8 mouse cellular contexts compared by ENCODE assay signal in genomic region chr3:87960586-87961191, GRCm38 (mm10). TPM values are rescaled to one million over a fixed set of nuclear protein-coding genes. Genes with fewer than 3 reads are reported as not detected.
A peak's percentile ranks its signal among the peaks of the same experiment; 100 is the strongest.
DNase-seq lines count a peak whose midpoint lies in the region; ATAC-seq and TF ChIP-seq lines count a peak whose summit lies in the region.

No protein-coding gene starts in this region.

- no peaks in the 10 kb centered on the region for H3K36me3 ChIP-seq in ES-E14 (ENCODE audit: control insufficient read depth, insufficient read depth, low read length, poor library complexity, severe bottlenecking)
- no peaks in the 10 kb centered on the region for H3K36me3 ChIP-seq in forebrain, embryonic 15.5 days
- no peaks in the 10 kb centered on the region for H3K36me3 ChIP-seq in neural tube, embryonic 15.5 days

- H3K4me2 ChIP-seq in forebrain, embryonic 15.5 days (replicated peaks) = peak overlapping the region; percentile 91
- peak overlapping the region; percentile 86 for H3K4me2 ChIP-seq in neural tube, embryonic 15.5 days

- intact Hi-C loops in heart, postnatal 25 days (cut with DNase I) = loop anchor here (1.0 kb wide), 1 partner anchor 25 kb away; no protein-coding TSS in a partner anchor

- peak overlapping the region; percentile 55; the same call in 1 of the 2 replicates for H3K9ac ChIP-seq in ES-E14 (ENCODE audit: insufficient read depth, low read depth, low read length, poor library complexity, severe bottlenecking)
- H3K9ac ChIP-seq in forebrain, embryonic 15.5 days (replicated peaks) = peak overlapping the region; percentile 82
- H3K9ac ChIP-seq in neural tube, embryonic 15.5 days (replicated peaks) = peak overlapping the region; percentile 61

- H3K27ac ChIP-seq in ES-E14 (ENCODE audit: insufficient read depth, low read depth, low read length, poor library complexity, severe bottlenecking) = no peak overlapping the region
- H3K27ac ChIP-seq in forebrain, embryonic 15.5 days (replicated peaks) = peak overlapping the region; percentile 97
- peak overlapping the region; percentile 86 for H3K27ac ChIP-seq in neural tube, embryonic 15.5 days (replicated peaks)

- peak; percentile 99 for ATAC-seq in forebrain, embryonic 15.5 days (replicated peaks)
- peak; percentile 95 for ATAC-seq in neural tube, embryonic 15.5 days (ENCODE audit: low FRiP score)

- H3K27me3 ChIP-seq in forebrain, embryonic 15.5 days = no peaks in the 10 kb centered on the region
- no peaks in the 10 kb centered on the region for H3K27me3 ChIP-seq in neural tube, embryonic 15.5 days (replicated peaks)

- H3K9me3 ChIP-seq in ES-E14 (ENCODE audit: control insufficient read depth, insufficient read depth, low read depth, low read length) = no peaks in the 10 kb centered on the region
- no peaks in the 10 kb centered on the region for H3K9me3 ChIP-seq in forebrain, embryonic 15.5 days
- no peaks in the 10 kb centered on the region for H3K9me3 ChIP-seq in neural tube, embryonic 15.5 days (replicated peaks)

- H3K4me1 ChIP-seq in ES-E14 (ENCODE audit: control insufficient read depth in 2 of 2, insufficient read depth in 2 of 2, low read length in 2 of 2, poor library complexity in 1 of 2) = peaks cover 4 to 6% of the 10 kb centered on the region in 2 experiments; a peak in 2 of 4 replicates
- H3K4me1 ChIP-seq in forebrain, embryonic 15.5 days = peaks cover 14% of the 10 kb centered on the region
- peaks cover 13% of the 10 kb centered on the region for H3K4me1 ChIP-seq in neural tube, embryonic 15.5 days

- in situ Hi-C loops in ES-E14 (cut with MboI; ENCODE audit: low sequenced_read_pairs in 2 of 2, unreplicated experiment in 2 of 2) = no loop called here

- peak; percentile 96 for DNase-seq in ES-E14 (ENCODE audit: low read depth, low spot score)
- peak; percentile 61 for DNase-seq in cerebellum, adult 11-12 months
- DNase-seq in heart, postnatal 25 days (ENCODE audit: low spot score) = peak; percentile 83
- peak; percentile 55 to 82 for DNase-seq in layer of hippocampus, adult 18-20 months (ENCODE audit: low spot score in 2 of 2)
- peak; percentile 87 to 91 for DNase-seq in lung, adult 18-20 months
- peak; percentile 91 for DNase-seq in testis, postnatal 10 days (ENCODE audit: low spot score)

- peak overlapping the region; percentile 58 to 62 for H3K4me3 ChIP-seq in ES-E14 (ENCODE audit: insufficient read depth in 1 of 2, low read depth in 1 of 2, low read length in 2 of 2, poor library complexity in 1 of 2, severe bottlenecking in 1 of 2)
- peak overlapping the region; percentile 55 for H3K4me3 ChIP-seq in forebrain, embryonic 15.5 days
- H3K4me3 ChIP-seq in neural tube, embryonic 15.5 days (replicated peaks) = peak overlapping the region; percentile 54

- under 1% methylated on average over 27 of the region's 27 CpGs for WGBS in forebrain, embryonic 15.5 days
- 0% methylated on average over 27 of the region's 27 CpGs for WGBS in neural tube, embryonic 15.5 days

TF ChIP-seq in ES-E14, 5 proteins besides CTCF, POLR2A, EP300 and RAD21:
- TF ChIP-seq CHD2 (IDR thresholded peaks at IDR 0.05; ENCODE audit: low read depth, low read length) (no peak), ZC3H11A (IDR thresholded peaks at IDR 0.05; ENCODE audit: borderline replicate concordance, low read depth, low read length) (peak; percentile 85), HCFC1 (IDR thresholded peaks at IDR 0.05; ENCODE audit: borderline replicate concordance, insufficient read depth, low read length) (peak; percentile 54; the same call in 1 of the 2 replicates), MAFK (IDR thresholded peaks at IDR 0.05; ENCODE audit: insufficient read depth, low read depth, low read length) (no peak), ZNF384 (IDR thresholded peaks at IDR 0.05; ENCODE audit: low read depth, low read length) (no peak)

RNA-seq across cellular contexts. Expression of gene Nes, which starts 10.2 kb away (rescaled TPM):
- 22.3 and 29.4 TPM in 2 replicates for total RNA-seq in ES-E14 (2012; rRNA removed)
- 50.0 and 56.7 TPM in 2 replicates for polyA plus RNA-seq in forebrain, embryonic 15.5 days (2015; fragmentation: Nextera tagmentation; extraction: Ambion mirVana)
- 10 to 100 TPM; 20.9 to 25.1 TPM for total RNA-seq in heart, postnatal 25 days (2021)
- total RNA-seq in layer of hippocampus, adult 18-20 months (2021) = 1 to 10 TPM; 3.6 to 4.7 TPM
- polyA plus RNA-seq in neural tube, embryonic 15.5 days (2015; fragmentation: Nextera tagmentation; extraction: Ambion mirVana) = 22.5 and 22.8 TPM in 2 replicates

RNA-seq across cellular contexts. Expression of gene Crabp2, which starts 12.2 kb away (rescaled TPM):
- total RNA-seq in ES-E14 (2012; rRNA removed) = 9.4 and 19.7 TPM in 2 replicates
- 14.9 and 18.4 TPM in 2 replicates for polyA plus RNA-seq in forebrain, embryonic 15.5 days (2015; fragmentation: Nextera tagmentation; extraction: Ambion mirVana)
- total RNA-seq in heart, postnatal 25 days (2021) = not detected
- 1 to 10 TPM; 1.4 to 2.6 TPM for total RNA-seq in layer of hippocampus, adult 18-20 months (2021)
- polyA plus RNA-seq in neural tube, embryonic 15.5 days (2015; fragmentation: Nextera tagmentation; extraction: Ambion mirVana) = 81.1 and 86.0 TPM in 2 replicates

RNA-seq across cellular contexts. Expression of gene Rrnad1, which starts 30.2 kb away (rescaled TPM):
- 22.0 and 25.5 TPM in 2 replicates for total RNA-seq in ES-E14 (2012; rRNA removed)
- 20.1 and 20.2 TPM in 2 replicates for polyA plus RNA-seq in forebrain, embryonic 15.5 days (2015; fragmentation: Nextera tagmentation; extraction: Ambion mirVana)
- 1 to 10 TPM; 6.0 to 6.1 TPM for total RNA-seq in heart, postnatal 25 days (2021)
- 10 to 100 TPM; 22.3 to 22.8 TPM for total RNA-seq in layer of hippocampus, adult 18-20 months (2021)
- polyA plus RNA-seq in neural tube, embryonic 15.5 days (2015; fragmentation: Nextera tagmentation; extraction: Ambion mirVana) = 19.3 and 19.7 TPM in 2 replicates

RNA-seq across cellular contexts. Expression of gene Isg20l2, which starts 30.6 kb away (rescaled TPM):
- total RNA-seq in ES-E14 (2012; rRNA removed) = 33.6 and 40.1 TPM in 2 replicates
- polyA plus RNA-seq in forebrain, embryonic 15.5 days (2015; fragmentation: Nextera tagmentation; extraction: Ambion mirVana) = 49.7 and 50.0 TPM in 2 replicates
- total RNA-seq in heart, postnatal 25 days (2021) = 10 to 100 TPM; 12.1 to 12.4 TPM
- 10 to 100 TPM; 13.9 to 15.1 TPM for total RNA-seq in layer of hippocampus, adult 18-20 months (2021)
- polyA plus RNA-seq in neural tube, embryonic 15.5 days (2015; fragmentation: Nextera tagmentation; extraction: Ambion mirVana) = 21.6 and 31.7 TPM in 2 replicates

RNA-seq across cellular contexts. Expression of gene Bcan, which starts 39.3 kb away (rescaled TPM):
- 1.4 and 2.6 TPM in 2 replicates for total RNA-seq in ES-E14 (2012; rRNA removed)
- 26.6 and 27.2 TPM in 2 replicates for polyA plus RNA-seq in forebrain, embryonic 15.5 days (2015; fragmentation: Nextera tagmentation; extraction: Ambion mirVana)
- total RNA-seq in heart, postnatal 25 days (2021) = under 1 TPM; 0.14 to 0.26 TPM
- 100 to 1,000 TPM; 281 to 298 TPM for total RNA-seq in layer of hippocampus, adult 18-20 months (2021)
- 127 and 139 TPM in 2 replicates for polyA plus RNA-seq in neural tube, embryonic 15.5 days (2015; fragmentation: Nextera tagmentation; extraction: Ambion mirVana)
